Mouse (Mus musculus) stomach, postnatal 0 days (tissue): ENCODE results near the gene Srrm3.

ENCODE experiments used
- CTCF ChIP-seq: IDR thresholded peaks from 2 replicates; pipeline ENCODE4 v1.5.1; 2016; ENCODE audit warnings: antibody characterized with exemption, low read depth, mild to moderate bottlenecking, moderate library complexity
- EP300 ChIP-seq: optimal IDR thresholded peaks from 2 replicates; pipeline ENCODE3; 2016; ENCODE audit warnings: antibody characterized with exemption

GRCm38 (mm10) chr5:135803676-135804075, 3.0 kb upstream of the Srrm3 start:
- TF ChIP-seq CTCF (no peak), EP300 (no peak)
